Mouse (Mus musculus): ENCODE measurements around the gene Cdc42bpa. TPM values are rescaled to one million over a fixed set of nuclear protein-coding genes. Genes with fewer than 3 reads are reported as not detected.

Cdc42bpa gene
- polyA plus RNA-seq (2012; rRNA removed), result 32.7 and 43.3 TPM in 2 replicates

DNA sequence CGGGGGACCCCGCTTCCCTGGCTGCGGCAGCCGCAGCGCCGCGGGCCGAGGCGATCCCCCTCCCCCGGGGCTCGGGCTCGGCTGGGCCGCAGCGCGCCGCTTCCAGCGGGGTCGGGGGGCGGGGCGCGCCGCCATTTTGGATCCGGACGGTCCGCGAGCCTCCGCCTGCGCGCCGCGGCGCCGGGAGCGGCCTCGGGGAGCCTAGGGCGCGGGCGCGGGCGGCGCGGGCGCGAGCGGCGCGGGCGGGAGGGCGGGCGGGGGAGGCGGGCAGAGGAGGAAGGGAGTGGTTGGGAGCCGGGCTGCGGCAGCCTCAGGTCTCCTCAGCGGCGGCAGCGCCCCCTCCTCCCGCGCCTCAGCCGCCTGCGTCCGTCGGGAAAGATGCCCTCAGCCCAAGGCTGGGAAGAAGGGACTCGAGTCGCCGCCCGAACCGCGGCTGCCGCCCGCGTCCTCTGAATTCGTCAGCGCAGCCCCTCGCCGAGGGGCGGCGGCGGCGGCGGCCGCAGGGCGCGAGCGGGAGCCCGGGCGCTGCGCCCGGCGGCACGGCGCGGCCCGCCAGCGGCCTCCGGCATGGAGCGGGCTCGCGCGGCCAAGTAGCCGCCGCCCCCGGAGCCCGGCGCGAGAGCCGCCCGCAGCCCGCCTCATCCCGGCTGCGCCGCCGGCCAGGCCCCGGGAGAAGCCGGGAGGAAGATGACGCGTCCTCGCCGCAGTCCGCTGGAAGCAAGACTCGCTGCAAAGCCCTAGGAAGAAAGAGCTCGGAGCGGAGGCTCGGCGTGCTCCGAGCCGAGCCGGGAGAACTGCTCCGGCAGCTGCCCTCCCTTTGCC, at the start of gene Cdc42bpa:
Cdc42bpa (plus strand) TSS at position 752 of the 822 bp plus-strand sequence.
- DNase-seq (ENCODE audit: low spot score), result peak; percentile 79

DNA sequence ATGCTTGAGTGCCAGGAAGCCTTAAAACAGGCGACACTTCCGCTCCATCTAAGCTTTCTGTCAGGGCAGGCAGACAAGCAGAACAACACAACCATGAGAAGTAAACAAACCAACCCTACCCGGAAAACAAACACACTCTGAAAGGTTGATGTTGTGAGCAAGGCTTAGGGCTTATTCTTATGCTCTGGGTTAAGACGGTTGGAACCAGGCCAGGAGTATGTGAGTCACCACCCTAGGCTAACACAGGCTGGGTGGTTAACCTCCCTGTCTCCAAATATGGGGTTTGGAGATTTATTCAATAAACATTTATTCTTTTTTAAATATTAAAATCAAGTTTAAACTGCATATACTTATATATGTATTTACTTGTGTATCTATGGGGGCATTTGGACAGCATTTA, 46.8 kb upstream of the Cdc42bpa start:
- DNase-seq (ENCODE audit: low spot score), result no peak

DNA sequence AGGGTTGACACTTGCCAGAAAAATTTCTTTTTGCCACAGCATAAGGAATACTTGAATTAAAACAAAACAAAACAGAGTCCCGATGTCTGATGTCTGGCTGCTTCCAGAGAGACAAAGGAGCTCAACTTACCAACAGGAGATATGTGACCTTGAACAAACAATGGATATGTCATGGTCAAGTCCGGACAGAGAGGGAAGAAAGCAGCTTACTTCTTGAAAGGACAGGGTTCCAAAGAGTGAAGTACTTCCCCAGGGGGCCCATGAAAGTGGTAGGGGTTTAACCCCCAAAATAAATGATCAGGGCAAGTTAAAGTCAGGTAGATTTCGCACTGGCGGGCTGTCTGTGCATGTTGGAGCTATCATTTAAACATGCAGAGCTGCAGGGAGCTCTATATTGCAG, 43.2 kb upstream of the Cdc42bpa start:
- DNase-seq (ENCODE audit: low spot score), result no peak

DNA sequence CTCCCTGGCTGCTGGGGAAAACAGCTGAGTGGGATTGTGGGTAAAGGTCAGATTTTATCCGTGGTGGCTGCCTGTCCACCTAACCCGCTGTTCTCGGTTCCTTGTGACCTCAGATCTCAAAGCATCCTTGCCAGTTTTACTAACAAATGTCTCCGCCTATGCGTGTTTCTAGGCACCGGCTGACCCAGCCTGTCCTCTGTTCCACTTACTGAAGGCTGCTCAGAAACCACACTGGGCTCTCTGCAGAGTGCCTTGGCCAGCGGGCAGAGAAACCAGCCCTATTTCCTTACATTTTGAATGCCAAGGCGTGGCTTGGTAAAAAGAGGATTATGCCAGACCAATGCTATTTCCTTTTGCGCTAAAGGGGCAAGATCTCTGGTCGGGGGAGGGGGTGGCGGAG, 42.8 kb upstream of the Cdc42bpa start:
- no peak for DNase-seq (ENCODE audit: low spot score)

DNA sequence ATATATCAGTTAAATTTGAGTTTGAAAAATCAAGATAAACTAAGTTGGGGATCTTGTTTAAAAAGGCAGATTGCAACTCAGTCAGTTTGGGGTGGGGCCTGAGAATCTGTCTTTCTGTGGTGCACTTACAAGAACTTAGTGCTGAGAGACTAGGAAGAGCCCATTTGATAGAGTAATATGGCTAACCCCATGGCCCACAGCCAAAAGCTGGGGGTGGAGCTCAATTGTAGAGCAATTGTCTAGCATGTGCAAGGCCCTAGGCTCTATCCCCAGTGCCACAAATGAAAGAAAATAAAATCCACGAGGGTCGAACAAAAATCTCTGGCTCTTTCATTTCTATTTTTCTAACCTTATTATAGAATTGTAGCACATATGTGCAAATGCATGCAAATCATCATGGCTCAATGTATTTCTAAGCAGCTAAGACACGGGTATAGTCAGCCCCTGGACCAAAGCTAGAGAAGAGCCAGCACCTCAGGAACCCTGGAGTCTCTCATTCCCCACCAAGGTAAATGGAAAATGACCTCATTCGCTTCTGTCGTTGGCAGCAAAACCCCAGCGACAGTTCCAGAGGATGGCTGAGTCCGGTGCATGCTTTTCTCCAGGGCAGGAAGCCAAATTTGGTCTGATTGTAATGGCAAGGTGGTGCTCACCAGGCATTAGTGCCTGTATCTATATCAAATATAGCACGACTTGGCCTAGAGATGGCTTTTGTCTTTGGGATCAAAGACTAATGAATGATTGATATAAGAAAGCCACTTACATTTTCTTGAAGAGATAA, 40.4 kb upstream of the Cdc42bpa start:
- DNase-seq (ENCODE audit: low spot score), result no peak

DNA sequence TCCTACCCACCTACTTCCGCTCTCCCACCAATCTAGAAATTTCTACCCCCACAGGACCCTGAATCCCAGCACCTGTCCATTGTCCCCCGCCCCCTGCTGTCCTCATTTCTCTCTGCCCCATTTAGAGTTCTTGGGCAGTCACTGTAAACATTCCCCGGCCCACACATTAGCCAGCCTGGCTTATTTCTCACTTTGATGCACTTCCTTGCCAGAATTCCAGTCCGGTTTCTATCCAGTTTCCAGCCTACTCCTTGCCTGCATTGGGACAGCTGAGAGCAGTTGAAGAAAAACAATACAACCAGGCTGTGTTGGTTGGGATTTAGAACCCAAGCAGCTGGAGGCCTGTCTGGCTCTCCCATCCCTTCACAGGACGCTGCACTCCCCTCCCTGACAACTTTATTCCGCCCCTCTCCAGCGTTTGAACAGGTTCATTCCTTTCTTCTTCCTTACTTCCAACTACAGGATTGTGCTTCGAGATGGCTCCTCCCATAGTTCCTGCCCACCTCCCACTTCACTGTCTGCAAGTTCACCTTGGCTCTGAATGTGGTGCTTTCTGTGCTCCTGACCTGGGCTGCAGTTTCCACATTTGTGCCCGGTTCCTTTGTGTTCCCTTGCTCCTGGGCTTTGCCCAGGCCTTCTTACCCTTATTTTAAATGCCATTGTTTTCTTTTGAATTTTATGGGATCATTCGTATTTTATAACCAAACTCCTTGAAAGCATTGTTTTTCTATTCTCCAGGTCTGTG, 36.4 kb upstream of the Cdc42bpa start:
- DNase-seq (ENCODE audit: low spot score), result no peak

DNA sequence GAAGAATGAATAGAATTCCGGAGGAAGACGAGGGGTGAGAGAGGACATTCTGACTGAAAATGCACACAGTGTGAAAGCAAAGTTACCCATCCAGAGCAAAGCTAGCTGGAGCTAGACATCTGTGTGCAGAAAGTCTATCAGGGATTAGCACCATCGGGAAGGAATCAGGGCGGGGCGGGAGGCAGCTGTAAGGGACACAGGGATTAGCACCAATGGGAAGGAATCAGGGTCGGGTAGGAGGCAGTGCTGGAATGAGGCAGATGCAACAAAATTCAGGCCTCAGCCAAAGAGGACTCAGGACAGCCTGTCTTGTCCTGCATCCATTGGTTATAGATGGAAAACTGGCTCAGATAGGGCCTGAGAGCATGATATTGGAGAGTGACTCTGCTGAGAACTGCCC, 34.0 kb upstream of the Cdc42bpa start:
- no peak for DNase-seq (ENCODE audit: low spot score)

DNA sequence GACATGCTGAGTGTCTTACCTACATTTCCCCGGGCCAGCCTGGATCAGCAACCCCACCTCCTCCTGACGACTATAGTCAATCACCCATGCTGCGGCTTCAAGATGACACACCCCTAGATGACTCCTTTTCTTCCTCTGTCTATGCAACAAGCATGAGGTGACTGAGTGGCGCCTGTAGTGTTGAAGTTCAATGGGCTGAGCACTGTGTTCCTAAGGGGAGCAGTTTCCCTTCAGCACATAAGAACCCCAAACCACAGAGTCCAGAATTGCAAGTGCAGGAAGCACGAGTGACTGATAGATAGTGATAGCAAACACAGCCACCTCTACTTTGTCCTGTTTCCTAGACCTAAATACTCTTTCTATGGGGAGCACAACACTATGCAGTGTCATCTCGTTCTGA, 33.2 kb upstream of the Cdc42bpa start:
- no peak for DNase-seq (ENCODE audit: low spot score)

DNA sequence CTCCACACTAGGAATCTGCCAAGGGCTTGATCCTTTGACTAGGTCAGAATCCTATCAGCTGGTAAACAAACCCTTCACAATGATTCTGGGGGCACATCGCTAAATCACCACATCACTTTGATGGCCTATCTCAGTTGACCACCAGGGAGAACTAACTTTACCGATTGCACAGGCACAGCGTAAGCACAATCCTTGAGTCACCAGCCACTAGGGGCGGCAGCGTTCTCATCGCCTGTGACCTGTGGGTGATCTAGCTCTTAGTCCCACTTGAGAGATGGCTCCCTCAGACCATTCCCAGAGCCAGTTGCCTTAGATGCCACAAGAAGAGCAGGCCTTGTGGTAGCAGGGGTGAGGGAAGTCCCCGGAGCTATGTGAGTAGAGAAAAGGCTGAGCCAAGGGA, 31.4 kb upstream of the Cdc42bpa start:
- no peak for DNase-seq (ENCODE audit: low spot score)

DNA sequence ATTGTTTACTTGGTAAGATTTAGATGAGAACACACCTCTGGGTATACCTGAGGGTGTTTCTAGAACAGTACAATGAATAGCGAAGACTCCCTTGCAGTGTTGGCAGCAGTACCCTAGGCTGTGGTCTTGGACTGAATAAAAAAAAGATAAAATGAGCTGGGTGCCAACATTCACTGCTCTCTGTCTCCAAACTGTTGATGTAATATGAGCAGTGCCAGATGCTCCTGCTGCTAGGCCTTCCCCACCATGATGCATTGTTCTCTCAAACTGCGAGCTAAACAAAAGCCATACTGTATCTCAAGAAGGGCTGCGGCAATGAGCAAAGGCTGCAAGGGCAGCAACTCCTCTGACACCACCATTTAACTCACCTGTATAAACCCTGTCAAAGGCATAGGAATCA, 29.0 kb upstream of the Cdc42bpa start:
- DNase-seq (ENCODE audit: low spot score), result no peak

DNA sequence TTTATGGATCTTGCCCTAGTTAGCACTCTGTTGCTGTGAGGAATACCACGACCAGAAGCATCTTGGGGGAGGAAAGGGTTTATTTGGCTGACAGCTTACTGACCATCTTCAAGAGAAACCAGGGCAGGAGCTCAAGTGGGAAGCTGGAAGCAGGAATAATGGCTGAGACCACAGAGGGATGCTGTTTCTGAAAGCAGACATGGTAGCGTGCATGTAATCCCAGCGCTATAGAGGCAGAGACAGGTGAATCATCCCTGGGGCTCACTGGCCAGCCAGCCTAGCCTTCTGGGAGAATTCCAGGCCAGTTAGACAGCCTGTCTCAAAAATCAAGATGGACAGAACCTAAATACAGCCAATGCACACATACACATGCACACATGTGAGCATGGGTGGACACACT, 26.2 kb upstream of the Cdc42bpa start:
- no peak for DNase-seq (ENCODE audit: low spot score)

DNA sequence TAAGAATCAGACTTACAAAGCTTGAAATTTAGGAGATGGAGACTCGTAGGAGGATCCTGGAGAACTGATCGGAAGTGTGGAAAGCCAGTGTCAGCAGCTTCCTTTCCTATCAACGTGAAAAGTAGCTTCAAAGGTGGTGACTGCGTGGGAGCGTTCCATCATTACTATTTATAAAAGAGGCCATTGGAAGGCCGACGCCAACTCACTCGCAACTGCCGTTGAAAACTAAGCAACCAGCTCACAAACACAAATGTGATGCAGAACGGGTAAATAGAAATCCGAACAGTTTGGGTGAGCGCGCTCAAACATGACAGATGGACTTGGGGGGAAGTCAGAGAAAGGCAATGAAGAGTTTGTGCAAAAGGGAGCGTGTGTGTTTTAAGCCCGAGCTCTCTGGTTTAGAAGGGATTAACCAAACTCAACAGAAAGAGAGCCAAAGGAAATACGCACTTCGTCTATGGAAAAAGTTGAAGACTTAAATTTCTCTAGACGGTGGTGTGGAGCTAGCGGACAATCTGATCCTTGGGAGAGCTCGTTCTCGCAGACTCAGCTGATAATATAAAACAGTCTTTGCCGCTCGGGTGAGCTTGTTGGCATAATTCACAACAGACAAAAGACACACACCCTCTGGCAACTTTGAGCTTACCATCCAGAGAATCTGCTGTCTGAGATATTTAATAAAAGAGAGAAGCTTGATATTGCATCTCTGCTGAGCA, 20.0 kb upstream of the Cdc42bpa start:
- no peak for DNase-seq (ENCODE audit: low spot score)

DNA sequence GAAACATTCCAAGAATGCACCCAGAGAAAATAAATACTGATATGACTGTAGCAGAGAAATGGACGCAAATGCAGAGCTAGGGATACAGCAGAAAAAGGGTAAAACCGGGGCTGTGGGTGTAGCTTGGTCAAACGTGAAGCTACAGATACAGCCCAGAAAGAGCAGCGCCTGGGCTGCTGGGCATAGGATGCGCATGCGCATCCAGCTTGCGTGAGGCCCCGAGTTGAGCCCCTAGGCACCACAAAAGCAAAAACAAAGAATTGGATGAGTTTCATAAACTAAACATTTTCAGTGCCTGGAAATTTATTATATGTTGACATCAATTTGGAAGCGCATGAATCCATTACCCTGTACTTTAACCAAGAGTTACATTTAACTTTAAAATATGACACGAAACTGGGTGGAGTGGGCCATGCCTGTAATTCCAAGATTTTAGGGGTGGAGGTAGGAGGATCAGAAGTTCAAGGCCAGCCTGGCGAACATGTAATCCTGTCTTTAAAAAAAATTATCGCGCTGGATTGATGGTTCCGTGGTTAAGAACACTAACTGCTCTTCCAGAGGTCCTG, 19.4 kb upstream of the Cdc42bpa start:
- DNase-seq (ENCODE audit: low spot score), result no peak

DNA sequence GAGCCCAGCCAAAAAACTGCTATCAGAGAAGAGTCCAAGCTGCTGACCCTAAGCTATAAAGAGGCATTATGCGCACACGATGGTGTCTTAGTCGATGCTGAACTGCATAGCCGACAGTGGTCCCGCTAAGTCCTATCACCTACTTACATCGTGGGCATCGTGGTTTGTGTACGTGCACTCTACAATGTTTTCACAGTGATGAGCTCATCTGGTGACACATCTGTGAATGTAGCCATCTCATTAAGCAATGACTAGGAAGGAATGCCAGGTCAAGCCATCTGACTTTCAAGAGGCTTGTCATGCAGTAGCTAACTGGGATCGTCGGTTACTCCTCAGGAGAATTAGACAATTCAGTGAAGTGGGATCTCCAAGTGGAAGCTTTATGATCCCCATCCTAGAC, 15.3 kb upstream of the Cdc42bpa start:
- DNase-seq (ENCODE audit: low spot score), result no peak

DNA sequence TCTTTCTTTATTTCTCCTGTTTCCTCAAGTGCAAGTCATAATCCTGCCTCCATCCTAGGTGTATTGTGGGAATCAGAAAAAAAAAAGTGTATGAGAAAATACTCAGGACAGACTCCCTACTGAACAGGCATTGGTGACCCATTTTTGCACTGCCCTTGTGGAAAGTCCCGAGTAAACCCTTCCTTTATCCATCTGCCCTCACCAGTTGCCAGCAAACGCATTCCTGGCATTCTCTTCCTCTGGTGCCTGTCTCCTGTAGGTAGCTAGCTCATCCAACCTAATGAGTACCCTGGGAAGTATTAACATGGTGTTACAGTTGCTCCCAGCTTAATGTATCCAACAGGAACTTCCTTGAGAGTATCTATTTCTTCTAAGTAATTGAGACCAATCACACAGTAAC, 13.7 kb upstream of the Cdc42bpa start:
- DNase-seq (ENCODE audit: low spot score), result no peak

DNA sequence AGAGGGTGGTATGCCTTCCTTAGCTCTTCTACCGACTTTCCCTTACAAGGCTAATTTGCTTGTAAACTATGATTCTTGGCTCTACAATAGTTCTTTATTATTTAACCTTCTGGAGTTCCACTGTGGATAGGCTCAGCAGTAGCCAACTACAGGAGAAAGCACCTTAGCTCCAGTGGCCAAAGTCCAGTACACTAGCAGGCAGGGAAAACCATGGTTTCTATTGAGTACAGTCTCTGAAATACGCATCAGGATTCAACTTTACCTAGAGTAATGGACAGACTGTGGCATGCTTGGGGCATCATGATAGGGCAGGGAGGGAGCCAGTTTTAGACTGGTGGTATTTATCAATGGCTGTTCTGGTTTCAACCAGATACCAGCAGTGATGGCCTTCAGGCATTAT, 12.6 kb upstream of the Cdc42bpa start:
- no peak for DNase-seq (ENCODE audit: low spot score)

DNA sequence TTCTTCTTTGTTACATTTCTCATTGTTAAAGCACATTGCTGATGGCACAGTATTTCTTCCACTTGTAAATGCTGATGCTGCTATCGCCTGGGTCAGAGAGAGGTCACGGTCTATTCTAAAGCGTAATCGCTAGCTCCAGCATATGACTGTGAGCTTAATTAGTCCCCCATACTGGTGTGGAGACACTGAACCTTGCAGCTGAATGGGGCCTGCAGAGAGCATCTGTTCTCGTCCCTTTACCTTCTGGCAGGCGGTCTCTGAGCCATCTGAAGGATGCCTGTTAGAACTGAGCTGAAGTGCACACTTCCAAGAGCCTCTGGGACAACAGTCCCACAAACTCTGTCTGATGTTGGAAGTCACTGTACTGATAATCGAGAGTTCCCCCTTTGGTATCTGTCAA, 8.7 kb upstream of the Cdc42bpa start:
- DNase-seq (ENCODE audit: low spot score), result no peak

DNA sequence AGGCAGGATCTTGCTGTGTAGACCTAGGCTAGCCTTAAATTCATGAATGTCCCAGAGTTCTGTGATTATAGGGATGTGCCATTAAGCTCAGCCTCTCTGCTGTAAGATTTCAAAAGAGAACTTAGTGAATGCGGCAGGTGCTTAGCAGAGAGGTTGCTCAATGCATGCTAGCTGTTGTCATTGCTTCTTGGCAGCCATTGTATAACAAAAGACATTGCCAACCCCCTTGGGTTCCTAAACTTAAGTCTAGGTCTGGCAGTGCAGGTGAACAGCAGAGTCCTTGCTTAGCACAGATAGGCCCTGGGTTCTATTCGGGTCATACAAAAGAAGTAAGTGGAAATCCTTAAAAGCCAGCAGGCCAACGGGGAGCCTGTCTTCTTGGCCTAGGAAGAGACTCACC, 7.0 kb upstream of the Cdc42bpa start:
- no peak for DNase-seq (ENCODE audit: low spot score)

DNA sequence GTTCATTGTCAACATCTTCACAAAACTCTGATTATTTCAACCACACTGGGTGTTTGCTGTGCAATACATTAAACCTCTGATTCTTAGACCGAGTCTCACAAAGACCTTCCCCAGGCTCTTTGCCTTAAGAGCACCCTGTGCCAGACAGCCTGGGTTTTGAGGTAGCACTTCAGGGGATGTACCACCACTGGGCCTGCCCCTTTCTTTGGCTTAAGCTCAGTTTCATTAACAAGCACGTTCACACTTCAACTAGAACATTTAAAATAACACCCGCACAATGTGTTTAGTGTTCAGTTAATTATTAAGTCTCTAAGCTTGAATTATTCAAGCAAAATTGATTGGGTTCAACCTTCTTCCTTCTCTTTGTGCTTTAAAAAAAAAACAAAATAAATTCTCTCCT, 2.8 kb upstream of the Cdc42bpa start:
- DNase-seq (ENCODE audit: low spot score), result no peak

DNA sequence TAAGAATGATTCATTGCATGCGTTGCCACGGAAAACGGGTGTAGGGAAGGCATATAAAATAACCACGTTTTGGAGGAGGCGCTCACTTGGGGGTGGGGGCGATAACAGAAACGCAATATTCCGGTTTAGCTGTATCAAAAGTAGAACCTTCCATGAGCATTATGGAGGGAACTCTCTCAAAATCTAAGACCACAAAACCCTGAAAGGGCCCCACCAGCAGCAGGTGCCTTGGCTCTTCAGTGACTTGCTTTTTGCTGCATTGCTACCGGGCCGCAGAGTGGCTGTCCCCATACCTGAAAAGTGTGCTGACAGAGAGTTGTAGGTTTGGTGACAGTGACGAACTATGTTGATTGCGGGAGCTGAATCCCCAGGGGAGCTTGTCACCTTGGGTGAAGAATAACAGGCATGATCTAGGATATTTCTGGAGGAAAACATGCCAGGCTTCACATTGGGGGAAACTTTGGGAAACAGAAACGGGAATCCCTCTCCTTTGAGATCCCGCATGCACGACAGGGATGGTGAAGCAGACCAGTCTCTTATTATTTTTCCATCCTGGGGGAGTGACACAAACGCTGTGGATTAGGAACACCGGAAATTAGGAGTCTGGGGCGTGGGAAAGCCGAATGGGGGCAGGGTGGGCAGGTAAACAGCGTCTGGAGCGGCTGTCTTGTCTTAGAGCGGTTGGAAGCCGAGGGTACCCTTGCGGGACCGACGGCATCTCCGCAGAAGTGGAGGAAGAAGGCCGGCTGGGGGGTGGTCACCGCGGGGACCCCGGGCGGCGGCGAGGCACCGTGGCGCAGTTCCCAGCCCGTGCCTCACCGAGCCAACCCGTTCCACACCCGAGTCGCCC, 1.2 kb upstream of the Cdc42bpa start:
- DNase-seq (ENCODE audit: low spot score), result peak; percentile 36

DNA sequence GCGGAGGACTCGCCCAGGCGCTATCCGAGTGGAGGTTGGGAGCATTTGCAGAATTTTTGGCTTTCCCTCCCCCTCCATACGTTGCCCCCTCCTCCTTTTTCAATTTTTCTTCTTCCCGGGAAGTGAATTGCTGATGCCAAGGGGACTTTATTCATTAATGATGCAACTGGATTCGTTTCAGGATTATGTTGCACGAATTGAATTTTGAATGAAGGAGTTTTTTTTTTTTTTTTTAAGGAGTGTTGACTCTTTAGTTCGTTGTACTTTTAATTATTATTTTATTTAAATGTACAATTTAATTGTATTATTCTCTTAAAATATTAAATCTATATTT, 238 bp downstream of the Cdc42bpa start:
- DNase-seq (ENCODE audit: low spot score), result no peak

Measured in urinary bladder, adult 2 months (tissue).